Mouse (Mus musculus): ENCODE measurements around the gene Kcnq2. TPM values are rescaled to one million over a fixed set of nuclear protein-coding genes. Genes with fewer than 3 reads are reported as not detected.

Gene Kcnq2
- total RNA-seq, 2 experiments from 2014 or later = 178 to 181 TPM

Other genes starting within 250 kb of the Kcnq2 start
- gene Ythdf1, start 214.4 kb downstream of the Kcnq2 start, total RNA-seq (2021) = 10 to 100 TPM; 62.7 to 67.6 TPM
- not detected for gene Birc7, start 206.3 kb downstream of the Kcnq2 start, total RNA-seq (2021)
- 10 to 100 TPM; 39.3 to 39.9 TPM for gene Nkain4, start 180.6 kb downstream of the Kcnq2 start, total RNA-seq (2021)
- gene Arfgap1, start 168.1 kb downstream of the Kcnq2 start, total RNA-seq (2021) = 100 to 1,000 TPM; 127 to 128 TPM
- gene Col20a1, start 148.8 kb downstream of the Kcnq2 start, total RNA-seq (2021) = under 1 TPM; 0.87 to 0.94 TPM
- gene Chrna4, start 91.8 kb downstream of the Kcnq2 start, total RNA-seq (2021) = 10 to 100 TPM; 40.5 to 44.1 TPM
- 100 to 1,000 TPM; 898 to 906 TPM for gene Eef1a2, start 21.7 kb upstream of the Kcnq2 start, total RNA-seq (2021)
- gene Ppdpf, start 51.9 kb upstream of the Kcnq2 start, total RNA-seq (2021) = 100 to 1,000 TPM; 111 to 117 TPM
- gene Ptk6, start 67.5 kb upstream of the Kcnq2 start, total RNA-seq (2021) = not detected
- under 1 TPM; 0.21 to 0.22 TPM for gene Srms, start 77.9 kb upstream of the Kcnq2 start, total RNA-seq (2021)
- not detected for gene Fndc11, start 84.7 kb upstream of the Kcnq2 start, total RNA-seq (2021)
- 1 to 10 TPM; 1.4 to 1.7 TPM for gene Helz2, start 106.7 kb upstream of the Kcnq2 start, total RNA-seq (2021)
- 10 to 100 TPM; 15.5 to 17.6 TPM for gene Gmeb2, start 152.7 kb upstream of the Kcnq2 start, total RNA-seq (2021)
- 1,000 to 10,000 TPM; 1,052 to 1,067 TPM for gene Stmn3, start 179.2 kb upstream of the Kcnq2 start, total RNA-seq (2021)
- gene Rtel1, start 184.4 kb upstream of the Kcnq2 start, total RNA-seq (2021) = 10 to 100 TPM; 41.1 to 46.6 TPM
- 10 to 100 TPM; 55.9 to 60.5 TPM for gene Zgpat, start 229.6 kb upstream of the Kcnq2 start, total RNA-seq (2021)
- 10 to 100 TPM; 39.8 to 44.2 TPM for gene Arfrp1, start 230.1 kb upstream of the Kcnq2 start, total RNA-seq (2021)
- 10 to 100 TPM; 30.1 to 32.9 TPM for gene Lime1, start 244.8 kb upstream of the Kcnq2 start, total RNA-seq (2021)